Mouse (Mus musculus): Measurements from ENCODE around the gene Tcl1b5. TPM values are rescaled to one million over a fixed set of nuclear protein-coding genes. Genes with fewer than 3 reads are reported as not detected.
"Not testable (repeated sequence)": the region's sequence is repeated elsewhere in the genome, so short reads cannot be mapped to it uniquely, and the experiment has no call there.

The Tcl1b5 gene
- total RNA-seq, 1 experiment from 2014 or later, result not detected

GRCm38 (mm10) chr12:105199684-105200497, 23.7 kb downstream of the Tcl1b5 start:
- ATAC-seq (ENCODE audit: extremely low read depth, insufficient number of reproducible peaks, low FRiP score, poor library complexity, severe bottlenecking), result not testable (repeated sequence)

- not testable (repeated sequence) for ATAC-seq (ENCODE audit: extremely low read depth, insufficient number of reproducible peaks, low FRiP score, poor library complexity, severe bottlenecking)
Measured at GRCm38 (mm10) chr12:105201657-105202056, 25.5 kb downstream of the Tcl1b5 start, which contains the start of gene Tcl1b4. TSS of gene Tcl1b4 (plus strand) at chr12:105201957.

GRCm38 (mm10) chr12:105207071-105207470, 30.9 kb downstream of the Tcl1b5 start:
- ATAC-seq (ENCODE audit: extremely low read depth, insufficient number of reproducible peaks, low FRiP score, poor library complexity, severe bottlenecking), result no peak

GRCm38 (mm10) chr12:105208441-105208840, 32.3 kb downstream of the Tcl1b5 start:
- no peak for ATAC-seq (ENCODE audit: extremely low read depth, insufficient number of reproducible peaks, low FRiP score, poor library complexity, severe bottlenecking)

- no peak for ATAC-seq (ENCODE audit: extremely low read depth, insufficient number of reproducible peaks, low FRiP score, poor library complexity, severe bottlenecking)
Measured at GRCm38 (mm10) chr12:105209231-105209630, 33.1 kb downstream of the Tcl1b5 start.

- no peak for ATAC-seq (ENCODE audit: extremely low read depth, insufficient number of reproducible peaks, low FRiP score, poor library complexity, severe bottlenecking)
Measured at GRCm38 (mm10) chr12:105217101-105217760, 41.1 kb downstream of the Tcl1b5 start.

GRCm38 (mm10) chr12:105222601-105223319, 46.6 kb downstream of the Tcl1b5 start, which contains the start of gene Tcl1:
TSS of gene Tcl1 (minus strand) at chr12:105222793.
- ATAC-seq (ENCODE audit: extremely low read depth, insufficient number of reproducible peaks, low FRiP score, poor library complexity, severe bottlenecking), result no peak

GRCm38 (mm10) chr12:105224621-105225320, 48.6 kb downstream of the Tcl1b5 start:
- ATAC-seq (ENCODE audit: extremely low read depth, insufficient number of reproducible peaks, low FRiP score, poor library complexity, severe bottlenecking), result no peak

Other genes with a start within 250 kb of the Tcl1b5 start
- 20.7 and 21.2 TPM in 2 replicates for gene Syne3, start 166.5 kb upstream of the Tcl1b5 start, total RNA-seq (2017)
- gene Glrx5, start 143.7 kb upstream of the Tcl1b5 start, total RNA-seq (2017), result 8.0 and 9.1 TPM in 2 replicates
- not detected in 2 replicates for gene Tcl1b2, start 30.3 kb upstream of the Tcl1b5 start, total RNA-seq (2017)
- gene Tcl1b1, start 16.7 kb upstream of the Tcl1b5 start, total RNA-seq (2017), result not detected in 2 replicates
- not detected in 2 replicates for gene Tcl1b3, start 14.7 kb downstream of the Tcl1b5 start, total RNA-seq (2017)
- gene Tcl1b4, start 25.6 kb downstream of the Tcl1b5 start, total RNA-seq (2017), result not detected in 2 replicates
- gene Tcl1, start 46.4 kb downstream of the Tcl1b5 start, total RNA-seq (2017), result not detected in 2 replicates
- gene Tunar, start 157.5 kb downstream of the Tcl1b5 start, total RNA-seq (2017), result not detected in 2 replicates